ENCODE assay signal across 18 mouse cellular contexts in the genomic region with DNA sequence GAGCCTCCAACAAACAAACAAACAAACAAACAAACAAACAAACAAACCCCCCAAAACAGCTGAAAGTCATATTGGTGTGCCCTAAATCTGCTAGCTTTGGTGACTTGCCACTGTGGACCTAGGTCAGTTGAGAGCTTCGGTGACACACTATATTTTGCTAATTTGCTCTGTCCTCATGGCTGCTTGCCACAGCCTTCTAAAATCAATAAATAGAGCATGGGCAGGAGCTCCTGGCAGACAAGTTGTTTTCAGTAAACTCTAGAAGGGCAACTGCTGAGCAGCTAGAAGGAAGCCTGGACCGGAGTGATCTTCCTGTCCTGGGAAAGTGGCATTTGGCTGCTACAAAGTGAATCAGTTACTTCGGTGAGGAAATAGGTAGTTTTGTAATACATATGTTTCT.
"Had no signal": no experiment of that assay in that cellular context is flagged by ENCODE, and none has a peak within 500 bp of the region (broad histone marks: within the 10 kb centered on the region; RNA-seq: fewer than 3 reads in every experiment).

No protein-coding gene starts in this region.

- H3K4me3 ChIP-seq: limb, embryonic 10.5 days; limb, embryonic 13.5 days; liver, embryonic 15.5 days; midbrain, embryonic 12.5 days; midbrain, embryonic 15.5 days; myocyte; neural tube, embryonic 13.5 days had no signal

- H3K27me3 ChIP-seq: limb, embryonic 13.5 days; liver, embryonic 15.5 days; midbrain, embryonic 12.5 days; midbrain, embryonic 15.5 days; neural tube, embryonic 13.5 days had no signal

- H3K36me3 ChIP-seq: limb, embryonic 10.5 days; limb, embryonic 13.5 days; liver, embryonic 15.5 days; midbrain, embryonic 12.5 days; midbrain, embryonic 15.5 days; neural tube, embryonic 13.5 days had no signal

- H3K9ac ChIP-seq: limb, embryonic 13.5 days; liver, embryonic 15.5 days; midbrain, embryonic 12.5 days; midbrain, embryonic 15.5 days; neural tube, embryonic 13.5 days had no signal

- H3K27ac ChIP-seq: limb, embryonic 10.5 days; limb, embryonic 13.5 days; liver, embryonic 15.5 days; midbrain, embryonic 12.5 days; midbrain, embryonic 15.5 days; neural tube, embryonic 13.5 days had no signal

- H3K4me1 ChIP-seq: limb, embryonic 10.5 days; limb, embryonic 13.5 days; liver, embryonic 15.5 days; midbrain, embryonic 12.5 days; midbrain, embryonic 15.5 days; neural tube, embryonic 13.5 days had no signal

- DNase-seq: kidney, adult 18-20 months; kidney, adult 9 months; kidney, postnatal 14 days; kidney, postnatal 4 days; lung, adult 2 months; lung, postnatal 14 days; lung, postnatal 4 days; retina, postnatal 1 day; right cerebral cortex, postnatal 25 days; thymus, adult 18-20 months; thymus, postnatal 36 days had no signal
